Mouse (Mus musculus) left cerebral cortex, adult 8-10 months (tissue): ENCODE data around the gene Gadd45gip1. TPM values are rescaled to one million over a fixed set of nuclear protein-coding genes. Genes with fewer than 3 reads are reported as not detected.
"Not testable (repeated sequence)": the region's sequence is repeated elsewhere in the genome, so short reads cannot be mapped to it uniquely, and the experiment has no call there.

ENCODE experiments used
- DNase-seq, 2 experiments: peaks; one replicate each; pipeline ENCODE4 v3.0.0; 2022; ENCODE audit warnings: low spot score in 2 of 2
- total RNA-seq, 4 experiments: library from RNA; stranded (reverse); gene quantifications; 2 replicates each; pipeline ENCODE4 v1.2.4; 2022

Gene Gadd45gip1
- total RNA-seq, 4 experiments from 2014 or later, result 23.3 to 28.4 (median 24.7) TPM

DNA sequence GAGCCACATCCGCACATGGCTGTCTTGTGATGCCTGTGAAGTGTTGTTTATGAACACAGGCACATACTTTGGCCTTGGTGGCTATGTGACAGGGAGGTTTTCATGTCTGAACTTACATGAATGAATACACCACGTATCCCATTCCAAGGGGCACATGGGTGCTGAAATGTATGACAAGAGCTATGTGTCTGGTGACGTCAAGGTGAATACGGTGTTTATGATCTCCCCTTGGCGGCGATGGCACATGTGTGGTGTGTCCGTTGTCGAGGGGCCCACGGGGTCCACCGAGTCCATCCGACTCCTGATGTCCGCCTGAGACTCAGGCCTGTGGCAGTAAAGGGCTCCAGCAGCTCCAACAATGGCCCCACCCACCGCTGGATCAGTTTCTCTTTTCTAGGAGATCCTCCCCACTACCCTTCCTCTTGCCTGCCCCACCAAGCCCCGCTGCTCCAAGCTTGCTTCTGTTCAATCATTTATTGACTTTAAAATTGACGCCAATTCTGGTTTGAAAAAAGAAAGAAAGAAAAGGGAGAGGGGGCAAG lies 34.0 kb upstream of the Gadd45gip1 start:
- no peak for DNase-seq

DNA sequence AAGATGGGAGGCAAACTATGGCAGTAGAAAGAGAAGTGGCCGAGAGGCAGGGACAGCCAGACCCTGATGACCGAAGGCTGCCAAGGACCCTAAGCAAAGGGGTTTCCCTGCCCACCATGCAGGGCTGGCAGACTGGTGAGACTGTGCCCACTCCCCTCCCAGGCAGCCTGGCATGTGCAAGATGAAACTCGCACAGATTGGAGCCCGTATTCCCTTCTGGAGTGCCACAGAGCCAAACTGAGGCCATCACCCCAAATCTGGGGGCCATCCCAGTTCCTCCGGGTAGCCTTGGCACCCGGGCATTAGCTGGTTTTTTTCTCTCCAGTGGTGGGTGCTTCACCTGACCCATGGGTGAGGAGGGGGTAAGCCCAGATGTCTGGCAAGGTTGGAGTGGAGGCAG lies 33.4 kb upstream of the Gadd45gip1 start:
- no peak for DNase-seq

DNA sequence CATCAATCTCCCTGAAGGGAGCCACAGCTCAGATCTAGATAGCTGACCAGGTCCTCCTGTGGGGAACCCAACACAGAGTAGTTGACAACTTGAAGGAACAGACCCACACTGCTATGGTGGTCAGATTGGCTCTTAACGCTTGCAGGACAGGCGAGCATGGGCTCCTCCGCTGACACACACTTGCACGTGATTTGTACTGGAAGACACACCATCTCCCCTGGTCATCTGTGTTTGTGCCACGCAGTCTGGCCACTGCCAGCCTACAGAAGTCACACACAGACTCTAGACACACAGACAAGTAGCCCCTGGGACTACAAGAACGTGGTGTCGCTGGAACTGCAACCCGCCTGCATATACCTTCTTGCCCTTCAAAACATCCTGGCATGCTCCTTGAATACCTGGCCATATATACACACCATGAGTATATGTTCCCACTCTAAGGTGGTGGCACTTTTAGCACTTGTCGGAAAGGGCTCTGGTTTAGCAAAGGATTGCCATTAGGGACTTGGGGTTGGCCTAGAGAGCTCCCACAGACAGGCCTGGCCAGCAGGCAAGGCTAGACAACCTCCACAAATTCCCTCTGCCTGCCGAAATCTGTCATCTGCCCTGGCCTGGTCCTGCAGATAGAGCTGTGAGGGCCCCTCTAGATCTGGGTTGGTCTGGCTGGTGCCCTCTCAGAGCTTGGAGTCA lies 32.7 kb upstream of the Gadd45gip1 start:
- peak in 1 of 2 experiments; percentile 15 for DNase-seq

DNA sequence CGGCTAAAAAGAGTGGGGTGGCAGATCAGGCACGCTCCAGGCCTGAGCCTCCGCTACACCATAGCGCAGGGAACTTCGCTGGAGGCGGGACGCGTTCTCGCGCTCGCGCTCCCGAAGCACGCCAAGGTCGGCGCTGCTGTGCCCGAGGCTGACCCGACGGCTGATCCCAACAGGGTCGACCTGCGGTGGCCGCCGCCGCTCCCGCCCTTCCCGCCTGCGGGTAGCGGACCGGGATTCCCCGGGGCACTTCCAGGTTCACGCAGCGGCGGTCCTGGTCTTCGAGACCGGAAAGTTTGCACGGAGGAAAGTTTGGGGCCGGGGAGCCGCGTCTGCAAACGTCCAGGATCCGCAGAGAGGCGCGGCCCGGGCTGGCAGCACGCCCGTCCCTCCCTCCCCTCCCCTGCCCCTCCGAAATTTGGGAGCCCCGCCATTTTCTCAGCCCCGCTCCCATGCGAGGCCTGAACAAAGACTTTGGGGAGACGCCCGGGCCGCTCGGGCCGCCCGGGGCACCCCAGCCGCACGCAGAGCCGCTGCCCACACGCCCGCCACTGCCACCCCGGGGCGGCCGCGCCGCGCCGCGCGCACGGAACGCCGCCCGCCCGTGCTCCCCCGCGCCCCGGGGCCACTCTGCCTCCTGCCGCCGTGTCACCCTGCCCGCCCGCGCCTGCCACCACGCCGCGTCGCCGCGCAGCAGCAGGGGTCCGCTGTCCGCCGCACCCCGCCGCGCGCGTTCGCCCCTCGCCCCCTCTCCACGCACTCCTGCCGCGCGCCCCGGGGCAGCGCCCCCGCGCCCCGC lies 32.0 kb upstream of the Gadd45gip1 start:
- peak in 1 of 2 experiments; percentile 37 for DNase-seq

DNA sequence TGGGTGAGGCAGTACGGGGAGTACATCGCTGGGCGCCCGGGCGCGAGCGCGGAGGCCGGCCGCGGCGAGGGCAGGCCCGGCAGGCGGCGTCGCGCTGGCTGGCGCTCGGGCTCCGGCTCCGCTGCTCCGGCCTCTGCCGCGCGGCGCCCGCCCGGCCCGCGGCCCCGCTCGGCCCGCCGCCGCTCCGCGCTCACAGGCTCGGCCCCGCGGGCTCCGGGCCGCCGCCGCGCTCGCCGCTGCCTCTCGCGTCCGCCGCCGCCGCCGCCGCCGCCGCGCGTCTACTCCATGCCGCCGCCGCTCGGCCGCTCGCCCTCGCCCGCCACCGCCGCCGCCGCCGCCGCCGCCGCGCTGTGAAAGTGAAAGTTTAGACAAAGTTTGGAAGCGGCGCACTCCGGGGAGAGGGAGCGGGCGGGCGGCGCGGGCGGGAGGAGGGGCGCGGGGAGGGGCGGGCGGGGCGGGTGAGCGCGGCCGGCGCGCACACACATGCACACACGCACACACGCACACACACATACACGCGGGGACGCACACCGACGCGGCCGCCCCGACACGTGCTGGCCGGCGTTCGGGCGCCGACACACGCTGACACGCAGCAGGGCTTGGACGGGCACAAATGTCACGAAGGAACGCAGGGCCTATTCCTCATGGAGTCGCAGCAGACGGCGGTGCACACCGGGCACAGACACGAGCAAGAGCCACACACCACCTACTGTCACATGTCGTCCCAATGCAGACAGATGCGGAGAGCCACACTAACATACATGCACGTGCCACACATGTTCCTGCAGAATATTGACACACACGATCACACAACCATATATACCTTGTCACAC lies 31.1 kb upstream of the Gadd45gip1 start, which contains the start of gene Nfix:
Gene Nfix, minus strand, starts transcription at position 346 of the 833 bp plus-strand sequence.
- peak in 1 of 2 experiments; percentile 58 for DNase-seq

DNA sequence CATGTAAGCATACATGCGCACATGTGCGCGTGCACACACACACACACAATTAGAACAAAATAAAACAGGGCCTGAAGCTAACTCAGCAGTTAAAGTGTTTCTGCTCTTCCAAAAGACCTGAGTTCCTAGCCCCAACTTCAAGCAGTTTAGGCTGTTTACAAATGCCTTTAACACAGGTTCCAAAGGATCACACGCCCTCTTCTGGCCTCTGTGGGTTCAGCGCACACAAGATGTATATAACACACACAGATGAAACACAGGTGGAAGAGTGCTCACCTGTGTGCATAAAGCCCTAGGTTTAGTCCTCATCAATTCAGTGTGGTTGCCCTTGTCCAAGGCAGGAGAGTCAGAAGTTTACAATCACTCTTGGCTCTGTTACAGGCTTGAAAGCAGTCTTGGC lies 25.3 kb upstream of the Gadd45gip1 start:
- no peak for DNase-seq

DNA sequence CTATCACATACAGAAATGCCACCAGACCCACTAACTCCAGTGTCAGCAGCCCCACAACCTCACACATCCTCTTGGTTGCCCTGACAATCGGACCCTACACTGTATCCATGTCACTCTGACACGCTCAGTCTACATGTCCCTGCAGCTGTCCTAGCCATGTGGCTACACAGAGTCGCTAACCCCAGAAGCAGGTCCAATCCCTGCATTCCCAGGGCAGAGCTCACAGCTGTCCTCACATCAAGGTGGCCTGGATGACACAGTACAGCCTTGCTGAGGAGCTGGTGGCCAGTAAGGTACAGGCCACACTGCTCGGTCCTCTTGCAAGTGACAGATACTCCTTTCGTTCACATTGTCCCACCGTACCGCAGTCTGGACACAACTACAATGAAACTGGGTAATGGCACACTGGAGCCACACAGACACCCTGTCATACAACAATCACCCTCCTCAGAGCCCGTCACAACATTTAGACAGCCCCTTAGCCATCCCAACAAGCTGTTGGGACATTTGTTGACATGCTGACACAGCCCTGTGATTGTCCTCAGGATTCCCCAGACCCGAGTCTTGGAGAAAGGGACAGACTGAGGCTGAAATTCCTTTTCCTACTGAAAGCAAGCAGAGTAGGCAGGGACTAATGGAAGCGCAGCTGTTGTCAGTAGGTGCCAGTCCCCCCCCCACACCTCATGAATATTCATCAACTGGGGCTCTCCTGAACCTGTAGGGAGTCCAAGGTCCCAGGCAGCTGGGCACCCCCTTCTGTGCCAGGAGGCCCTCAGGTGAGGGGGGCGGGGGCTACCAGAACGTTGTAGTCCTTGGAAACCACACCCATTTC lies 22.0 kb upstream of the Gadd45gip1 start:
- DNase-seq, result no peak

DNA sequence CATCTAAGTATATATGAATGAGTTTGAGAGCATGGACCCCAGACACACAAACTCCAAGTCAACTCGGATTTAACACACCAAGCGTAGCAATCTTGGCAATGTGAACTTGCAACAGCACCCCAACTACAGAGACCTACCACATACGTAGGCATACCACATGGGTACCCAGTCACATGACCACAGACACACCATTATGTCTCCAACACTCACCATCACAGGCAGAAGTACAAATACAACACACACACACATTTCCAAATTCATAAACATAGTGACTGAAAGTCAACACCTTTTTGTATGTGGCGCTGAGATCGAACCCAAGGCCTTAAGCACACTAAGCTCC lies 21.4 kb upstream of the Gadd45gip1 start:
- no peak for DNase-seq

DNA sequence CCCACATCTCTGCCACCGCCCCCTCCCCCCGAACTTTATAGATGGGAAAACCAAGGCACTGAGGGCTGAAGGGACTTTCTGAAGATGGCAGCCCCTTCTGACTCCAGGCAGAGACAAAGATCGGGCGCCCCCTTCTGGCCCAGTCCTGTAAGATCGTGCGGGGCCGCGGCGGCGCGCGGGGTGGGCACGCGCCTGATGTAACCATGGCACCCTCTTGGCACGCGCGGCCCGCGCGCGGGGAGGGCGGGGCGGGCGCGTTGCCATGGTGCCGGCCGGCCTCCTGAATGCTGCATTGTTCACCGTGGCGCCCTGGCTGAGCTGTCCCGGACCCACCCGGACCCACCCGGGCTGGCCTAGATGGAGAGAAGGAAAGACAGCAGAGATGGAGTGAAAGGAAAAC lies 20.4 kb upstream of the Gadd45gip1 start:
- peak; percentile 92 to 96 for DNase-seq

DNA sequence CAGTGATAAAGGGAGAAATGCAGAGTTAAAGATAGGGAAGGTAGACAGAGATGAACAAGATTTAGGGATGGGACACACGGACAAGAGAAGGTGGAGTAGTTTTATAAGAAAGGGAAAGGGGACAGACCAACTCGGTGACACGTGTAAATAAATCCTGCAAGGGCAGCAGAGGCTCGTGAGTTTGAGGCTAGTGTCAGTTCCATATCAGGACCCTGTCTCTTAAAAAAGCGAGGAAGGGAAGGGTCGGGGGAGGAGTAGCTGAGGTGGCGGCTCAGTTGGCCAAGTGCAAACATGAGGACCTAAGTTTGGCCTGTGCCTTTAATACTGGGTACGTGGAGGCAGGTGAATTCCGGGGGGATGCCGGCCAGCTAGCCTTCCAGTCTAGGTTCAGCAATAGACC lies 20.0 kb upstream of the Gadd45gip1 start:
- DNase-seq, result peak in 1 of 2 experiments; percentile 16

DNA sequence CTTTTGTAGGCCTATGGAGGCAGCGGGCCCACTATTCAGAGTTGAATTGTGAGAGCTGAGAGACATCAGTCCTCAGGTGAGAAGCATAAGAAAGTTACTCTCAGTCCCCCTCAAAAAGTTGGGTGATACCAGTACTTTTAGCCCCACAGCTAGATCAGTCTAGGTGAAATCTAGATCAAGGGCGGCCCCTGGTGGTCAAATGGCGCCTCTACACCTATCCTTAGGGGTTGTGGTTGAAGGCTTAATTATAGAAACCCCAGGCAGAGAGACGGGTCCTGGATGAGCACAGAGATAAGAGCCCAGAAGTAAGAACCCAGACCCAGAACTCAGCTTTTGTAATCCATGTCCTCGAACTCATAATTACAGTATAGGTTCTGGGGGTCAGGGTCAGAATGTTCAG lies 18.3 kb upstream of the Gadd45gip1 start:
- DNase-seq, result peak; percentile 35 to 75

DNA sequence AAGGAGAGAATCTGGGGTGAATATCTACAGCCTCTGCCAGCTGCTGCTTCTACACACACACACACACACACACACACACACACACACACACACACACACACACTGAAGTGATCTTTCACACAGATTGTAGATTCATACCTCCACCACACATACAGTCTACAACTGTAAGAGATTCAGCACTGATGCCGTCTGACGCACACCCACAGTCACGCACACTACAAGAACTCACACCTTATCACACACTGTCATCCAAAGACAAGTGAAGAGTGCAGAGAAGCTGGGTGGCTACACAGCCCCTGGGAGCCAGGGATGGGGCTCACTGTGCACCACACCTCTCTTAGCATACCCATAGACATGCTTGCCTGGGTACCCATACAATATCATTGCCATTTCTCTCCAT lies 17.5 kb upstream of the Gadd45gip1 start:
- no peak for DNase-seq

DNA sequence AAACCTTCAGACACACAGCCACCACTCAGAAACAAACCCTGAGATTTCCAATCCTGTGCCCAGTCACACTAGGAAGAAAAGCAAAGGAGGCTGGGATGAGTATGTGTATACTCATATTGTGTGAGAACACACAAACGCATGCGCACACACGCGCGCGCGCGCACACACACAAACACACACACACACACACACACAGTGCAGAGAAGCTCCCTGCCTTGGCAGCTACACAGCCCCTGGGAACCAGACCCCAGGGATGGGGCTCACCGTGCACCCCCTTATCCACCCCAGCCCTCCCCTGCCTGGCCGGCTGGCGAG lies 17.1 kb upstream of the Gadd45gip1 start:
- DNase-seq, result no peak

DNA sequence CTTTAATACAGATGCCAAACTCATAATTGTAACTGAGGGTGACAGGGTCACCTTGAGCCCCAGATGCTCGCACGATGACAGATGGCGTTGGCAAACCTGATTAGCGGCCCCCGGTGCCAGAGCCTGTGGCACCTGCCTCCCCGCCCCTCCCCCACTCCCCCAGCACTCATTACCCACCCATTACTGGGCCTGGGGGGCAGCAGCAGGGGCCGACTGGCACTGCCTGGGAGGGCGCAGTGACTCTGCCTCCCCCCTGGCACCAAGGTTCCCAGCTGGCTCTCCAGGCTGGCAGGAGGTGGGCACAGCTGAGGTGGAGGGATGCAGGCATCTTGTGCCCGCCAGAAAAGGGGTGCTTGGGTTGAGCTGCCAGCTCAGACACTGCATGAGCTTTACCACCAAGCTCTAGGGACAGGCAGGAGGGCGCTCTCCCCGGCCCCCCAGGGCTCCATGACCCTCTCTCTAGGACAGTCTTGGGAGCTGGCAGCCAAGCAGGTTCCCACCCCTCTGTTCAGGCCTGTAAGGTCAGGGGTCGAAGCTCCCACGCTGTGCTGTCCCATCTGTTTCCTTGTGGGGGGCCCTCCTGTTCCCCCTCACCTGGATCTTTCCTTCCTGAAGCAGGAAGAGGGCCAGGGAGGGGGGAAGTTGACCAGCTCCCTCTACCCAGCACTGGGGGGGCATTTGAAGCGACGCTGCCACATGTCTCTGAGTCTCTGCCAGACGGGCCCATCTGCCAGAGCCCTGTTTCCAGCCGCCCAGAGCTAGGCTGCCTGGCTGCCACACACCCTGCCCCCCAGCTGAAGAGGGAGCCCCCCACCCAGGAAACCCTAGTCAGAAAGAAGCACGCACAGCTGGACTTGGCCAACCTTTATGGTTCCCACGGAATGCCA lies 16.5 kb upstream of the Gadd45gip1 start:
- no peak for DNase-seq

DNA sequence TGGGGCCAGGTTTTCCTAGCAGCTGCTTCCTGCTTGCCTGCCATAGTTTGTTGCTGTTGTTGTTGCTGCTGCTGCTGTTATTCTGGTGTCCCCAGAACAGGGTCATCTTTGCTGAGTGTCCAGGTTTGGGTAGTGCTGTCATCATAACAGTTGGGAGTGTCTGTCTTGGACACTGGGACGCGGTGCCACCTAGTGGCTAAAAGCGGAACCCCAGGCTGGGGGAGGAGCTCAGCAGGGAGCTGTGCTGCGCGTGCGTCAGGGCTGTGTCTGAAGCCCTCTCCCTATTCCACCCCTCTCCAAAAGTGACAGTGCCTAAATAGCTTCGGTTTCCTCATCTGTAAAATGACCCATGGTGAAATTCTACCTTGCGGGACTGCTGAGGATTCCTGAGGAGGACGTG lies 15.8 kb upstream of the Gadd45gip1 start:
- peak; percentile 87 to 99 for DNase-seq

DNA sequence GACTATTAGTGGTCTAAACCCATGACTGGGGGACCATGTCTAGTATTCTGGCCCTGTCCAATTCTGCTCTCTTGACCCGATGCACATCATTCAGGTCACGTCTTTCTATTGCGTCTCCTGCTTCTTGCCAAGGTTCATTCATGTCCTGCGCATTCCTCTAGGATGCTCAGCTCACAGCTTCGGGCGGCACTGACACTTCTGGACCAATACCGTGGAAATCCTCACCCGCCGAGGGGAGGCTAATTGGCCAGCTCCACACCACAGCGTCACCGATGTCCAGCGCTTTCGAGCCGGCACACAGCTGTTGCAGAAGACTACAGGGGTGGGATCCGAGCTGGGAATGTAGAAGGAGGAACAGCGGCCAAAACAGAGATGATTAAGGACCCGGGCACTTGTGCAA lies 15.2 kb upstream of the Gadd45gip1 start:
- no peak for DNase-seq

DNA sequence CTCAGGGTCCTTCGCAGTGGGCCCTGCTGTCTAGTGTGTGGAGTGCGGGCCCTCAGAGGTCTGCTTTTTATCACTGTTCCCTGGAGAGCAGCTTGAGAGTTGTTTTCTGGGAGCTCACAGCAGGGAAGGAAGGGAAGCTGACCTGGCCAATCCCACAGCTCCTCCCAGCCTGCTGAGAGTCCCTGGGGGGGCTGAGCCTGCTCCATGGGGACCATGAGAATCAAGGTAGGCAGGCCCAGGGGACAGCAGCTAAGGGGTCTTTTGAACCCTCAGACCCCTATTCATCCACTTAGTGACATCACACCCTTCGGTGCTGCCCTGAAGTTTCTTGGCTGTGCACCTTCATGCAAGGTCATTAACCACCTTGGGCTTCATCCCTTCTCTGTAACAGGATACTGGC lies 8.6 kb upstream of the Gadd45gip1 start, which contains the start of gene Dand5:
Gene Dand5, minus strand, starts transcription at position 101 of the 400 bp plus-strand sequence.
- DNase-seq, result no peak

DNA sequence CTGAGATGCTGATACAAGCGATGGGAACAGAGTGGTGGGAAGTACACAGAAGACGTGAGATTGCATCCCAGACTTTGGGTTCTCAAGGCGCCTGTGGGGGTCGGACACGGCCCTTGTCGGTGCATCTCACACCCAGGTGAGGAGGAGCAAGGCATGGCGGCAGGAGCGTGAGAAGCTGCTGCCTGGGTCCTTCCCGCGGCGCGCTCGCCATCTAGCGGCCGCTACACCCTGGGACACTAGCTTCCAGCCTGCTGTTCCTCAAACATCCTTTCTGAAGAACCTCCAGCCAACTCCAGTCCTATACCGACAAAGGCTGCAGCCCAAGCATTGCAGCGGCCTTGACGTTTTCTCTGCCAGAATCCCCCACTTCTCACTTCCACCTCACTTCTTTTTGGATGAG lies 7.7 kb upstream of the Gadd45gip1 start:
- no peak for DNase-seq

DNA sequence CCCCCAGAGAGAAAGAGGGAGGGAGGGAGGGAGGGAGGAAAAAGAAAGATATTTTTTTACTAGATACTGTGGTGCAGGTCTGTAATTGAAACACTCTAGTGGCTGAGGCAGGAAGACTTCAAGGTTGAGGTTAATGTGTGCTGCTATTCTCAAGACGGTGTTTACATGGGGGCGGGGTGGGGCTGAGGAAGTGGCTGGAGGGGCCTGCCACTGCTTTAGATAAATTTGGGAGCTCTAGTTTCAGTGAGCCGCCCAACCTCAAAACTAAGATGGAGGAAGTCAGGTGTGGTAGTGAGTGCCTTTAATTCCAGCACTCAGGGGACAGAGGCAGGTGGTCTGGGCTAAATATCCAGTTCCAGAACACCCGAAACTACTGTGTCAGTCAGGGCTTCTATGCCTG lies 5.7 kb upstream of the Gadd45gip1 start:
- no peak for DNase-seq

DNA sequence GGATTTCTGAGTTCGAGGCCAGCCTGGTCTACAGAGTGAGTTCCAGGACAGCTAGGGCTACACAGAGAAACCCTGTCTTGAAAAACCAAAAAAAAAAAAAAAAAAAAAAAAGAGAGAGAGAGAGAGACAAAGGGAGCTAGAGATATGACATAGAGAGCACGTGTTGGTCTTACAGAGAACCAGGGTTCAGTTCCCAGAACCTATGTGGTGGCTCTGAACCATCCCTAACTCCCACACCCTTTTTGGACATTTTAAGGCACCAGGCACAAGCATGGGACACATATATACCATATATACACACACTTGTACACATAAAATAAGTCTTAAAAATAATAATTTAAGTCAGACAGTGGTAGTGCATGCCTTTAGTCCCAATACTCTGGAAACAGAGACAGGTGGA lies 4.8 kb upstream of the Gadd45gip1 start:
- DNase-seq, result not testable (repeated sequence)
